ENCODE assay signal across 8 mouse cellular contexts in genomic region chr13:47223576-47224538, GRCm38 (mm10).
DNase-seq lines count a peak whose midpoint lies in the region; ATAC-seq and TF ChIP-seq lines count a peak whose summit lies in the region.

No protein-coding gene starts in this region.

- no peak for TF ChIP-seq CTCF in heart, postnatal 0 days (IDR thresholded peaks at IDR 0.05; ENCODE audit: low read depth)

- 65% methylated on average over 18 of the region's 18 CpGs for WGBS in embryonic facial prominence, embryonic 14.5 days
- WGBS in heart, postnatal 0 days, result 45% methylated on average over 18 of the region's 18 CpGs

- TF ChIP-seq EP300 in heart, postnatal 0 days (IDR thresholded peaks at IDR 0.05; ENCODE audit: low read depth), result peak; percentile 66; the same call in 1 of the 2 replicates

- 0 out of 2 replicates have a peak overlapping the region, but pooled peaks have one; percentile 8 for H3K27ac ChIP-seq in embryonic facial prominence, embryonic 14.5 days (replicated peaks; ENCODE audit: low read depth, low read length)
- H3K27ac ChIP-seq in heart, postnatal 0 days (ENCODE audit: low read depth), result peak overlapping the region; percentile 82

- H3K4me3 ChIP-seq in embryonic facial prominence, embryonic 14.5 days (ENCODE audit: low read depth, low read length), result no peak overlapping the region
- H3K4me3 ChIP-seq in heart, postnatal 0 days (ENCODE audit: low read depth, low read length), result no peak overlapping the region

- DNase-seq in right cerebral cortex, adult 18-20 months, result peak; percentile 47
- no peak for DNase-seq in right cerebral cortex, postnatal 4 days
- peak; percentile 77 for DNase-seq in embryonic facial prominence, embryonic 14.5 days (ENCODE audit: low spot score)
- DNase-seq in heart, postnatal 0 days (ENCODE audit: low spot score), result peak; percentile 50
- DNase-seq in lung, postnatal 10 days, result peak; percentile 53
- no peak for DNase-seq in ovary, postnatal 36 days (ENCODE audit: low spot score)
- no peak for DNase-seq in natural killer cell, adult 2 months (ENCODE audit: low spot score in 2 of 2)

- peaks cover 23% of the 10 kb centered on the region for H3K4me1 ChIP-seq in embryonic facial prominence, embryonic 14.5 days (ENCODE audit: control insufficient read depth, insufficient read depth, low read length)
- H3K4me1 ChIP-seq in heart, postnatal 0 days (ENCODE audit: control insufficient read depth, insufficient read depth), result peaks cover 21% of the 10 kb centered on the region

- no peaks in the 10 kb centered on the region for H3K36me3 ChIP-seq in embryonic facial prominence, embryonic 14.5 days (ENCODE audit: control insufficient read depth, insufficient read depth, low read length)
- no peaks in the 10 kb centered on the region for H3K36me3 ChIP-seq in heart, postnatal 0 days (replicated peaks; ENCODE audit: control insufficient read depth, insufficient read depth, low read length)

- no peak overlapping the region for H3K4me2 ChIP-seq in embryonic facial prominence, embryonic 14.5 days (ENCODE audit: low read depth, low read length)
- peak overlapping the region; percentile 0; the same call in 1 of the 2 replicates for H3K4me2 ChIP-seq in heart, postnatal 0 days (ENCODE audit: low read depth, low read length)

- H3K9ac ChIP-seq in embryonic facial prominence, embryonic 14.5 days (ENCODE audit: low read depth, low read length), result no peak overlapping the region
- H3K9ac ChIP-seq in heart, postnatal 0 days (replicated peaks; ENCODE audit: low read depth, low read length), result no peak overlapping the region

- peak; percentile 30; the same call in 1 of the 2 replicates for ATAC-seq in embryonic facial prominence, embryonic 14.5 days (ENCODE audit: low read depth)
- ATAC-seq in heart, postnatal 0 days (ENCODE audit: insufficient read depth, low read depth), result peak; percentile 92
- no peak for ATAC-seq in granulocyte monocyte progenitor cell, adult 5-6 weeks (replicated peaks; ENCODE audit: poor library complexity, severe bottlenecking)

- no peaks in the 10 kb centered on the region for H3K9me3 ChIP-seq in embryonic facial prominence, embryonic 14.5 days (ENCODE audit: control insufficient read depth, low read length)
- H3K9me3 ChIP-seq in heart, postnatal 0 days (replicated peaks; ENCODE audit: control insufficient read depth, low read length), result no peaks in the 10 kb centered on the region

- no peaks in the 10 kb centered on the region for H3K27me3 ChIP-seq in embryonic facial prominence, embryonic 14.5 days (replicated peaks; ENCODE audit: control insufficient read depth, insufficient read depth, low read length)
- no peaks in the 10 kb centered on the region for H3K27me3 ChIP-seq in heart, postnatal 0 days (ENCODE audit: control insufficient read depth, insufficient read depth, low read length)

Comparison
In these comparisons a context has a peak if more than half of its experiments do, and no peak if none do; other contexts are left out.
1. DNase-seq: peak in right cerebral cortex, adult 18-20 months (single experiment), embryonic facial prominence, embryonic 14.5 days (single experiment), heart, postnatal 0 days (single experiment) and lung, postnatal 10 days (single experiment); none in right cerebral cortex, postnatal 4 days (single experiment), ovary, postnatal 36 days (single experiment) and natural killer cell, adult 2 months (0 of 2).